Mouse (Mus musculus) heart, postnatal 36 days (tissue): Measurements from ENCODE around the gene Kmt5b. TPM values are rescaled to one million over a fixed set of nuclear protein-coding genes. Genes with fewer than 3 reads are reported as not detected.

Source experiments
- DNase-seq, 2 experiments: peaks; one replicate each; pipeline ENCODE4 v3.0.0; 2021 to 2022
- intact Hi-C: fragments of 180-260 bp; cut with DNase I; formaldehyde crosslinking; loops from one replicate; pipeline ENCODE4 v1.15.1; 2025
- total RNA-seq, 2 experiments: library from RNA; stranded (reverse); gene quantifications; 2 replicates each; pipeline ENCODE4 v1.2.3; 2021

The Kmt5b gene
- total RNA-seq, 2 experiments from 2014 or later: 31.0 to 34.2 TPM

DNA sequence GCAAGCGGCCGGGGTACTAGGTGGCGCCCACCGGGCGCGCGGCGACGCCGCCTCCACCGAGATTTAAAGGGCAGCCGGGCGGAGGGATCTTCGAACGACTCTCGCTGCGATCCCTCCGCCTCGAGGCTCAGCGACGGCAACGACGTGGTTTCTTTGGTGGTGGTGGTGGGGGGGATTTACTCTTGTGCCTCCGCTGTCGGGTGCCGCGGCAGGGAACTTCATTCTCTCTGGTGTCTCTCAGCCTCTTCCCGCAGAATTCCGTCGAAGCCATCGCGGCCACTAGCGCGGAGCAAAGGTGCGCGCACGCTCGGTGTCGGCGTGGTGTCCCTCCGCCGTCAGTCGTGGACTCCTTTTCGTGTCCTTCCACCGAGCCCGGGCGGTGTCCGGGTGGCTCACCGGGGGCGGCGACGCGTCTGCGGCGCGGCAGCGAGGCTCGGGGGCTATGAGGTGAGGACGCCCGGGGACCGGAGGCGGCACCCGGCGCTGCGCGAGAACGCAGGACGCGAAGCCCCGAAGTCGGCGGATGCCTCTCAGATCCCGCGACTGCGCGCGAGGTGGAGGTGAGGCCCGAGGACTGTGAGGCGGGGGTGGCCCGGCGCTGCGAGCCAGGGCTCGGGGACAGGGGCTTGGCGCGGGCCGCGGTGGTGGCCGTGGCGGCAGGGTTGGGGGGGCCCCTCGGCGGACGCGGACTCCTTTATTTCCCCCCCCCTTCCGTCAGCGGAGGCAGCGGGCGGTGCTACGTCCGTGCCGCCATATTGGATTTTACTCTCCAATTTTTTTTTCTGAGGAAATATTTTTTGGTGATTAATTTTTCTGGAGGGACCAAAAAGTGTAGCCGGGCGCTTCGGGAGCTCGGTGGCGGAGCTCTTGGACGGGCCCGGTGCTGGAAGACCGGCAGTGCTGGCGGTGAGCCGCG lies 818 bp downstream of the Kmt5b start:
- DNase-seq: peak; percentile 90 to 97
- intact Hi-C loops: loop anchor here (2.0 to 5.0 kb wide), 3 partner anchors 43 to 144 kb away; partner anchors contain the start of genes Chka and Ndufs8

DNA sequence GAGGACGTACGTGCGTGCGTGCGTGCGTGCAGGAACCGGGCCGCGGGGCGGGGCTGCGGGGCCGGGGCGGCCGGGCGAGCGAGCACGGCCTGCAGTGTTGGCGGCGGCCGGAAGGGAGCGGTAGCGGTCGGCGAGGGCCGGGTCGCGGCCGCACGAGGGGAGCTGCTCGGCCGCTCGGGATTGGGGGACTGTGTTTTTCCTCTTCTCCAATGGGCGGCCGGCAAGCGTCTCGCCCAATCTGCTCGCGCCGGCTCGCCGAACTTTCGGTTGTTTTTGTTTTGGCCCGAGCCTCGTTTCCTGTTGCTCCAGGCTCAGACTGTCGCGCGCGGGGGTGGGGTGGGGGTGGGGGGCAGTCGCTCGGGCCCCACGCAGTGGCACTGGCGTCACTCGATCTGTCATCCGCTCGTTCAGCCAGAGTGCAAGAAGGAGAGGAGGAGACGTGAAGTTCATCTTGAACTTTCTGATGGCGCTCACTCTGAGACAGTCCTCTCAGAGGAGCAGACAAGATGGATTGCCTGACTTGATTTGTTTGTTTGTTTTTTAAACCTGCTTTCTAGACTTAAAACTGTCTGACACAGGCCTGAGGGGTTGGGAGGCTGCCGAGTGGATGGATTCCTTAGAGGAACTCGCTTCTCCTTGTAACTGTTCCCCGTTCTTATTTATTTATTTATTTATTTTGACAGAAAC lies 1.6 kb downstream of the Kmt5b start:
- intact Hi-C loops: loop anchor here (2.0 to 5.0 kb wide), 2 partner anchors 82 to 143 kb away; partner anchors contain the start of genes Chka and Ndufs8
- peak; percentile 96 for DNase-seq

DNA sequence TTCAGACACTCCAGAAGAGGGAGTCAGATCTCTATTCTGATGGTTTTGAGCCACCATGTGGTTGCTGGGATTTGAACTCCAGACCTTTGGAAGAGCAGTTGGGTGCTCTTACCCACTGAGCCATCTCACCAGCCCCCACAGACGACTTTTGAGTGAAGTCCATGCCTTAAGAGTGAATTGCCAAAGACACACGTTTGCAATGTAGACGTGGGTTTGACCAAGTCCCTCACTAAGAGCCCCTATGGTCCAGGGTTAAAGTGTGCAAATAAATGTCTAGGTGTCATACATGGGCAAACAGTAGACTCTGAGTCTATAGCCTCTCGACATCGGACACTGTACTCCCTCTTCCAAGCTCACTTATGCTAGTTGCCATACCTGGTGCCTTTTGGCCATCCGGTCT lies 2.3 kb downstream of the Kmt5b start:
- intact Hi-C loops: loop anchor here (2.0 to 5.0 kb wide), 2 partner anchors 81 to 143 kb away; partner anchors contain the start of genes Chka and Ndufs8
- DNase-seq: no peak

DNA sequence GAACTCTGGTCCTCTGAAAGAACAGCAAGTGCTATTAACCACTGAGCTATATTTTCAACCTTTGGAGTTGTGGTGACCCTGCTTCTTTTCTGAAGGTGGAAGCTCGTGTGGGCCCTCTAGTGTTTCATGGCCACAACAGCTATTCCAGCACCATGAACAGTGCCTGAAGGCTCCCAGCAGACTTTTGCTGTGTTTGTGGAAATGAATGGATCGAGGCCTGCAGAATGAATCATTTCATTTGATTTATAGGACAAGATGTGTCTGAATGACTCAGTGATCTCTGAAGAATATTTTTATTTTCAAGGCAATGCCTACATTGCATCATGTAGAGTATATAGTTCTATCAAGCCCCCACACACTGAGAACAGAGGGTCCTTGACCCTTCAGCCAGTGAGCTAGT lies 6.9 kb downstream of the Kmt5b start:
- DNase-seq: no peak
- intact Hi-C loops: no loop called here

DNA sequence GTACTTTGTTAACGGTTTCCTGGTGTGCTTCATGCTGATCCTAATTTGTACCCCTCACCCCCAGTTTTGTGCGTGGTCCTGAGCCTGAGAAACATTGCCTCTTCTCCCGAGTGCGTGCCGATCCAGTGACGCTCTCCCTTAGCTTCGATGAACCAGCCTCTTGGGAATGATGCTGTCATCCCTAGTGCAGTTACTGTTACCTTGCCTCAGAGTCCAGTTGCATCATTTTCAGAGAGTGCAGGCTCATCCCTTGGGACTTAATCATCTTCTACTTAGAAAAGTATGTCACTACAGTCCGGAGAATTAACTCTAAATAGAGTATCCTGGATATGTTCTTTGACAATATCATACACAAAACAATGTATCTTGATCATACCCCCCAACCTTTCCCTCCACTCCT lies 11.5 kb downstream of the Kmt5b start:
- intact Hi-C loops: no loop called here
- DNase-seq: no peak

DNA sequence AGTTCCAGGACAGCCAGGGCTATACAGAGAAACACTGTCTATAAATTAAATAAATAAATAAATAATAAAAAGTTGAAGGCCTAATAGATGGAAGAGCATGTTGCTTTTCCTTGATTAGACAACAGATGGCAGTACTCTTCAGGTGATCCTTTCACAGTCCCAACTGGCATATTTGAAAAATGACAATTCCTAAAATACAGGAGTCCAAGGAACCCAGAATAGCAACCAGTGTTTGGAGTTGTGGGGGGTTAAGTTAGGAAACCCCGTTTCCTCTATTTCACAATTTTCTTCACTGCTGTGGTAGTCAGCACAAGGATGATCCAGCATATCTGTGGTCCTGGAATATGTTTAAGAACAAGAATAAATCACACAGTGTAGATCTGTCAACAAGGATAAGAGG lies 22.9 kb downstream of the Kmt5b start:
- DNase-seq: no peak

DNA sequence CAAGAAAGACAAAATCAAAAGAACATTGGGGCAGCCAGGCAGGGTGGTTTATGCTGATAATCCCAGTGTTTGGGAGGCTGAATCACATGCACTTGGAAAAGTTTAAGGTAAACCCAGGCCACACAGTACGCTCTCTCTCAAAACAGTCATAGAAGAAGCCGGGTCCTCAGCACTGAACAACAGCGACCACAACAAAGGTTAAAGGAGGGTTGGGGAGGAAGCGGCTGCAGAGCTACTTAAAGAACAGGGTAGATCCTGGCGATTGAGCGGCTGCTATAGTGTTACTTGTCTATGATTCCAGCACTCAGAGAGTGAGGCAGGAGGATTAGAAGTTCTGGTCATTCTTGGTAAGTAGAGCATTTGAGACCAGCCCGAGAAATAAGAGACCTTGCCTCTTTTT lies 38.3 kb downstream of the Kmt5b start:
- no peak for DNase-seq
- intact Hi-C loops: no loop called here

More for the DNA sequence above, 22.9 kb downstream of the Kmt5b start:
- intact Hi-C loops: loop anchor here (5.0 kb wide), 1 partner anchor 192 kb away; no protein-coding TSS in a partner anchor

DNA sequence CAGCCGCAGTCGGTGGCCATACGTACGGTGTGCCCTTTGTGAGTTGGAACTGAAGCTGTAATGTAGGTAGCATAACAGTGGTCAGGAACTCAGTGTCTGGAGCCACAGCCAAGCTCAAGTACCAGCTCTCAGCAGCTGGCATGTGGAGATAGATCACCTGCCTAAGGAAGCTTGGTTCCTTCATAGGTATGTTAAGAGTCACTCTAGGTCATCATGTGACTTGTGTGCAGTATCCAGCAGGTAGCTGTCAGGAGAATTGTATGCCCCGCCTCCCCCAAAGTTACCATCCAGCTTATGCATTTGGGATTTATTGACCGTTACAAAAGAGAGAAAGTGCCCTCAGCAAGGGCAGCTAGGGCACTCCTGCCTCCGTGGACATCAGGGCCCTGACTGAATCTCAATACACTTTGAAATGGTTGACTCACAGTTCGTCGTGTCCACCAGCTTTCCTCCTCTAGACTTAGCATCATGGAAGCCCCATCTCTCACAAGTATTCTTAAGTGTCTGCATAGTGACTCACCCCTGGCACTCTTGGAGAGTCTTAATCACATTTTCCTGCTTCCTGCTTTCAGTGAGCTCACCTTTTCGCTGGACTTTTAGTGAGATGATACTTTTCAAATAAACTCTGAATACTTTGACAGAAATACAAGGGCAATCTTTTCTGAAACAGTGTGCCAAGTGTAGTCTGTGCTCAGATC lies 43.5 kb downstream of the Kmt5b start:
- no peak for DNase-seq
- intact Hi-C loops: no loop called here

DNA sequence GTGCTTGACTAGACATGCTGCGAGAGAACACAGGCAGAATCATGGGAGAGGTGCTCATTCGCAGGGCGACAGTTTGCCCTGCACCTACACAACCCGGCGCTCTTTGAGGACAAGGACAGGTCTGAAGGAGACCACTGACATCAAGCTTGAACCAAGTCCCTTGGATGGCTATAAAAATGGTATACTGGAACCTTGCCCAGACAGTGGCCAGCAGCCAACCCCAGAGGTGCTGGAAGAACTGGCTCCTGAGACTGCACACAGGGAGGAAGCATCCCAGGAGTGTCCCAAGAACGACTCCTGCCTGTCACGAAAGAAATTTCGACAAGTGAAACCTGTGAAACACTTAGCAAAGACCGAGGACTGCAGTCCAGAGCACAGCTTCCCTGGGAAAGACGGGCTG lies 47.2 kb downstream of the Kmt5b start:
- intact Hi-C loops: no loop called here
- peak; percentile 48 to 51 for DNase-seq

DNA sequence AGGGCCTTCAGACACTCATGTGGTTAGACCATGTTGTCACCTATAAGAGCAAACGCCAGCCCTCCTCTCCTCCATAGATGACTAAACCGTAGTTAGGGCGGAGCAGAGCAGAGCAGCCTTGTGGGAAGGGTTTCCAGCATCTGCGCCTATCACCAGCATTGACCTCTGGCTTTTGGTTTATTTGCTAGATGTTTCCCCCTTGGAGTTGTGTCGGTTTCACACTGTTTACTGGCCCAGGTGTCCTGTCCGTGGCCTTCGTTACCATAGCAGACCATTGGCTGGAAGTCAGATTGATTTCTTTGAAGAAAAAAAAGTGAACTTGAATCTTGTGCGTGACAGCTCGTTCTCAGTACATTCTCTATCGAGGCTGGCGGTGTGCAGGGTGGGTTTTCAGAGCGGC lies 48.6 kb downstream of the Kmt5b start:
- no peak for DNase-seq
- intact Hi-C loops: no loop called here

DNA sequence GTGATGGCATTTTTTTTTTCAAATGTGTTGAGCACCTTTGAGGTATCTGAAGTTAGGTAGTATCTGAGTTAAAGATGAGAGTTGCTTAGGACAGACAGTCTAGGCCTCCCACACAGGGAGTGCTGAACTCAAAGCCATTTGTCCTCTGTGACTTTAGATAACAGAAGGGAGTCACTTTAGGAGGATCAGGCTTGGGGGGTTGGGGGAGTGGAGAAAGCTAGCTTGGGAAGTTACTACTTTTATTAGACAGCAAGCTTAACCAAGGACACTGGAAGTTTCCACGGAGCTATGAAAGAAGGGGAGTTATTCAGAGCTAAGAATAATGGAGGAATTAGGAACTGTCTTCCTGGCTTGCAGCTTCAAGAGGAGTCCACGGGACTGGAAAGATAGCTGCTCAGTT lies 51.9 kb downstream of the Kmt5b start:
- intact Hi-C loops: no loop called here
- DNase-seq: no peak

DNA sequence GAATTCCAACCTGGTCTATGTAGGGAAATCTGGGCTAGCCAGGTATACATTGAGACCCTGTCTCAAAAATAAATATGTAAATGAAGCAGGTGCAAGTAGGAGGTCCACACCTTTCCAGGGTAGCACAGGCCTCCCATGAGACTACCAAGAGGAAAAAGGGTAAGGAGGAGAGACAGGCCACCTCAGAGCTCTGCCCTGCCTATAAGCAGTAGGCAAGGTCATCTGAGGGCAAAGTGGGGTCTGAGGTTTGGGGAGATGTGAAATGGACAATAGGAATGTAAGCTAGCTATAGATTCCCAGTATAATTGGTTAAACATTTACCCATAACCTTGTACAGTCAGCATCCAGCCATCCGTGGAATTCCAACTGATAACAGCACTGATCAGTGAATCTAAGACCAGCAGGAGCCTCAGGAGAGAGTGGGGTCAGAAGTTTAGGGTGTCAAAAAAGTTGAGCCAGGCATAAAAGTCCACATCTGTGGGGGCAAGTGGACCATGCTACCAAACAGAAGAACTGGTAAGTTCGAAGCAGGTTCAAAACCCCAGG lies 52.8 kb downstream of the Kmt5b start:
- DNase-seq: no peak
- intact Hi-C loops: no loop called here

DNA sequence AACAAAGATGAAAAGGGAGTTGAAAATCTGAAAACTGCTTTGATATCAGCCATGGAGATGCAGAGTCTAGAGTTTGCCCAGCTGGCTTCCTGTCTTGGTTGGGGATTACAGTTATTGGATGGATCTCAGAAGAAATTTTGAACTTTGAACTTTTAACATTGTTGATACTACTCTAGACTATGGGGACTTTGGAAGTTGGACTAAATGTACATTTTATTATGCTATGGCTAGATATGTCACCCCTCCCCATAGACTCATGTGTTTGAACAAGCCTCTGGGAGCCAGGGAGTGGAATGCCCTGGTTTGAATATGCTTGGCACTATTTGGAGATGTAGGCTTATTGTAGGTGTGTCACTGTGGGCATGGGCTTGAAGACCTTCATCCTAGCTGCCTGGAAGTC lies 57.8 kb downstream of the Kmt5b start:
- intact Hi-C loops: no loop called here
- no peak for DNase-seq

DNA sequence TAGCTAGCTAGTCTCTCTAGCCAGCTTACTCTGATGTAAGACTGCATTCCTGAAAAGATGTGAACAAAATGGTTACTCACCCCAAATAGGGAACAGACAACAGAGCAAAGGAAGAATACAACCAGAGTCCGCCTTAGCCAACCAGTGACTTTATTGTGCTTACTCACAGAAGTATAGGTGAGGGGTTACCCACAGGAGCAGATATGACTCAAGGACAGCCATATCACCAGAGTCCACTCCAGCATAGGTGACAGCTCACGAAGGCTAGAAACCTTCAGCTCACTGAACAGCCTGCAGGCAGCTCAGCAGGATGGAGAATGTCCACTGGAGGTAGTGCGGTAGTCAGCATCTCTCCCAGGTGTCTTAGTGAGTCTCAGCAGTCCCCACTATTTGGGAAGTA lies 62.6 kb downstream of the Kmt5b start:
- intact Hi-C loops: no loop called here

DNA sequence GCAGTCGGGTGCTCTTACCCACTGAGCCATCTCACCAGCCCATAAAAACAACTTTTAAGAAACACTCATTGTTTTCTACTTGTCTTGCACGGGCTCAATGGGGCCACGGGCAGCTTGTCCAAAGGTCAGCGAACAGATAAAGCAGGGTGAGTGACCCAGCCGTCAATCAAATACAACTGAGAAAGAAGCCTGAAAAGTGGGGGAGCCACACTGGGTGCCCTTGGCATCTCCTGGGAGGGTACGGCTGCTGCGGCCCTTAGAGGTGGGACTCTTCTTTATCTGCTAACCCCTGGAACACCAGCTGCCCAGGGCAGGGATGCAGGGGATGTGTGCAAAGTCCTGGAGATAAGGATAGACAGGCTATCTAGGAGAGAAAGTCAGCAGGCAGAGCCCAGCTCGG lies 64.5 kb downstream of the Kmt5b start:
- intact Hi-C loops: no loop called here

More for the DNA sequence above, 62.6 kb downstream of the Kmt5b start:
- no peak for DNase-seq

DNA sequence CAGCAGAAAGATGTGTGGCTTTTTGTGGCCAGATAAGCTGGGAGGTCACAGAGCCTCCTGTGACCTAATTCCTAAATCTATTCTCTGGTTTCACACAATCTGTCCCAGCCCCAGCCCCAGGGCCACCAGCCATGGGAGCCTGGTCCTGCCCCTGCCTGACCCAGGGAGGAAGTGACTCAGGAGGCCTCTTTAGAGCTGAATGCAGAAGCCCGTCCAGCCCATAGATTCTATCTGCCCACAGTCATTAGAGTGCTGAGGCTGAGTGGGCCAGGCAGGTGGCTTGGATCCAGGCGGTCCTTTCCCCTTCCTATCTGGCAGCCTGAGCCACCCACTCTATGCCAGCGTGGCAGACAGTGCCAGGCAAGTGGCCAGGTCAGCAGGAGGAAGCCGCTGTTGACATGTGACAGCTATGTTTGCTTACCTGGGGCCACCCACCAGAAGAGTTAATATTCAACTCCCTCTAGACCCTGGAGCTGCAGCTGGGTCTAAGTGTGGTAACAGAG lies 65.7 kb downstream of the Kmt5b start:
- intact Hi-C loops: no loop called here
- DNase-seq: peak; percentile 34 to 52

More for the DNA sequence above, 64.5 kb downstream of the Kmt5b start:
- DNase-seq: no peak

DNA sequence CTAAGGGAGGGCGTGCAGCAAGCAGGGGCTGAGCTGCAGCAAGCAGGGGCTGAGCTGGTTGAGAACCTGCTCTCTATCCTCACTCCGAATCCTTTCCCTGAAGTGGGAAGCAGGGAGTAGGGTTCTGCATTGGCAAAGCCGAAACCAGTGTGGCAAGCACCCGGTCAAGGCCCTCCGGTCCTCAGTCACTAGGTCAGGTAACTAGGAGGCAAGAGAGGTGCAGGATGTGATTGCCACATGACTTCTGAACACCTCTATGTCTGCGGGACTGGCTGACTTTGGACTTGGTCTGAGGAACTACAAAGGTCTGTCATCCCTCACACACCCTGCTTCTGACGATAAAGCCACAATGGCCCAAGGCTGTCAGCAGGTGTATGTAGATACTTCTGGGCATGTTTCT lies 67.1 kb downstream of the Kmt5b start:
- no peak for DNase-seq
- intact Hi-C loops: no loop called here

DNA sequence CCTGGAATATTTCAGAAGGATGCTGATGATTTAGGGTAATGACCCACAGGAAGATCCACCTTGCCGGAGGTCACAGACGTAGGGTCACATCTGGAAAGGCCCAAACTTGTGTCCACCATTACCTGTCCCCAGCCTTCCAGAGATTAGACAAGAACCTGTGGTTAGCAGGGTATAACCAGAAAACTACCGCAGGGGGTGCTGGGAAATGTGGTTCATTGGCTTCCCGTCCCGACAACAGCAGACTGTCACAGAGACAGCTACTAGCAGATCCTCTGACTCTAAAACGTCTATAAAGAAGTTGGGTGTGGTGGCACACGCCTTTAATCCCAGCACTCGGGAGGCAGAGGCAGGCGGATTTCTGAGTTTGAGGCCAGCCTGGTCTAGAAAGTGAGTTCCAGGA lies 69.6 kb downstream of the Kmt5b start:
- no peak for DNase-seq
- intact Hi-C loops: no loop called here

DNA sequence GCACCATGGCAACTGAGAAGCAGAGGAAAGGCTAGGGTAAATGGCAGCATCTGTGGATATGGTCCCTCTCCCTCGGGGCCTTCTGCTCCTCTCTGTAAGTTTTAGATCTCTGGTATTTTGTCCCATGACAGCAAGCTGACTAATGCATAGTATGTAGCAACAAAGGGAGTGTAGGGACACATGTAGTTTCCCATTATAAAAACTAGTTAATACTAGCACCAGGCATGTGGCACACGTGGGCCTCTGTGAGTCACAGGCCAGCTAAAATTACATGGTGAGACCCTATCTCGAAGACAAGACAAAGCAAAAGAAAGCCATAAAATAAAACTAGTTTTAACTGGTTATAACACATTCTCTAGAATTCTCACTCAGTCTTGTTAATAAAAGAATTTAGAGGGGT lies 71.7 kb downstream of the Kmt5b start:
- no peak for DNase-seq
- intact Hi-C loops: no loop called here

DNA sequence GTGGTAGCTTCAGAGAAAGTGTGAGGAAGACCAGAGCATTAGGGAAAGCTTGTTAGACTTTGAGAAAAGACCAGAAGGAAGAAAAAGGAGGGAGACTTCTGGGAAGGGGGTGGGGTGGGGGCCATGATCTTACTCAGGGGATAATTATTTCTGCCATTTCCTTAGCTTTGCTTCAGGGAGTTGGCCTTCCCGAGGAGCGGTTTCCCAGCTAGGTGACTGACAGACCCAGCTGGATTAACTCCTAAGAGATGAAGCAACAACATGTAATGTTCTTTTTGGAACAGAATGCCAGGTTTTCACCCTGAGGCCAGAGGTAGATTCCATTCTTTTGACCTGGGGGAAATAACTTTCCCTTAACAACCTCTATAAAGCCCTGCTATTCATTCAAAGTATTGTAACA lies 72.5 kb downstream of the Kmt5b start:
- intact Hi-C loops: no loop called here
- no peak for DNase-seq
